Mouse (Mus musculus) forebrain, postnatal 0 days (tissue): ENCODE data around the gene C1qtnf2. TPM values are rescaled to one million over a fixed set of nuclear protein-coding genes. Genes with fewer than 3 reads are reported as not detected.
A peak's percentile ranks its signal among the peaks of the same experiment; 100 is the strongest.

ENCODE experiments used
- ATAC-seq: fragments of 200-750 bp; cut with Nextera tagmentation; 2 replicates; pipeline ENCODE4 v1.8.0; 2017; ENCODE audit warnings: mild to moderate bottlenecking, moderate library complexity
- DNase-seq: peaks from one replicate; pipeline ENCODE4 v3.0.0-alpha.2; 2015
- H3K27ac ChIP-seq: fragments of 300-500 bp; sonication (generic); 2 replicates; pipeline ENCODE4 v1.5.1; 2014; ENCODE audit warnings: low read depth, mild to moderate bottlenecking, antibody characterized with exemption, low read length, moderate library complexity, mixed read lengths
- H3K27me3 ChIP-seq: fragments of 300-500 bp; sonication (generic); 2 replicates; pipeline ENCODE4 v1.6.1; 2014; ENCODE audit warnings: mild to moderate bottlenecking, low read length, mixed read lengths; ENCODE audit not compliant: insufficient read depth
- H3K36me3 ChIP-seq: fragments of 300-500 bp; sonication (generic); 2 replicates; pipeline ENCODE4 v1.6.1; 2014; ENCODE audit warnings: mild to moderate bottlenecking, moderate library complexity; ENCODE audit not compliant: insufficient read depth
- H3K4me1 ChIP-seq: fragments of 300-500 bp; sonication (generic); 2 replicates; pipeline ENCODE4 v1.6.1; 2014; ENCODE audit warnings: antibody characterized with exemption; ENCODE audit not compliant: insufficient read depth
- H3K4me2 ChIP-seq: fragments of 300-500 bp; sonication (generic); 2 replicates; pipeline ENCODE4 v1.6.1; 2014; ENCODE audit warnings: low read depth, mild to moderate bottlenecking, moderate library complexity
- H3K4me3 ChIP-seq: fragments of 300-500 bp; sonication (generic); 2 replicates; pipeline ENCODE4 v1.5.1; 2014; ENCODE audit warnings: low read depth, low read length, mixed read lengths
- H3K9ac ChIP-seq: fragments of 300-500 bp; sonication (generic); 2 replicates; pipeline ENCODE4 v1.6.1; 2014; ENCODE audit warnings: mild to moderate bottlenecking
- H3K9me3 ChIP-seq: fragments of 300-500 bp; sonication (generic); 2 replicates; pipeline ENCODE4 v1.6.1; 2016; ENCODE audit warnings: low read length
- CTCF ChIP-seq: sonication (generic); IDR thresholded peaks from 2 replicates; pipeline ENCODE4 v1.5.1; 2016; ENCODE audit warnings: antibody characterized with exemption, control low read depth, low read depth
- WGBS: fragments of 180-500 bp; shearing (Covaris S2); extraction: QIAGEN DNeasy Blood & Tissue Kit; methylation state at CpG from one replicate; pipeline ENCODE4 v1.1.7; 2014; 5-methylcytosine and 5-hydroxymethylcytosine counted together
- polyA plus RNA-seq: library from polyadenylated mRNA; unstranded; fragments of >200 nt; fragmentation: Nextera tagmentation; extraction: Ambion mirVana; gene quantifications from 2 replicates; pipeline ENCODE4 v1.2.1, GENCODE M21; 2015
- total RNA-seq: library from RNA; depleted of rRNA; stranded (reverse); fragments of >200 nt; gene quantifications from 2 replicates; pipeline ENCODE4 v1.2.3, GENCODE M21; 2014

C1qtnf2 gene
- total and polyA plus RNA-seq, 2 experiments from 2014 or later, result 16.8 to 17.6 TPM

DNA sequence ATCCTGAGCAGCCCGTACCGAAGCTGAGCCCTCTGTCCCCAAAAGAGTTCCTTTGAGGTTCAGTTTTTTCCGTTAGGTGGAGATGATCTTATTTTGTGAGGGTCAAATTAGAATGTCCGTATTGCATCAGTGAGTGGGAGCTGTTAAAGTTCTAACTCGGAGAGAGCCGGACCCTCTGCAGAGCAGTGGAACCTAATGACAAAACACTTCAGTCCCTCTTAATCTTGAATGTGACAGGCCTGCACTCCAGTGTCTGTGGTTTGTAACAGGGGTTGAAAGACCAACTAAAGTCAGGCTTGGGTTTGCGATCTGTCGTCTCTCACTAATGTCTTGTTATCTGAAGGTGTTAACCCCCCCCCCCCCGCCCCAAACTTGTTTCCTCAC lies 40.1 kb upstream of the C1qtnf2 start:
- no peak for TF ChIP-seq CTCF
- peak overlapping the region; percentile 82 for H3K4me3 ChIP-seq
- peaks cover 6% of the 10 kb centered on the region; the same call in 1 of the 2 replicates for H3K4me1 ChIP-seq
- peak; percentile 44 for ATAC-seq
- no peaks in the 10 kb centered on the region for H3K9me3 ChIP-seq
- H3K4me2 ChIP-seq, result peak overlapping the region; percentile 63
- peaks cover 17% of the 10 kb centered on the region for H3K36me3 ChIP-seq
- WGBS, result 3% methylated on average over 9 of the region's 9 CpGs
- DNase-seq, result no peak
- H3K27ac ChIP-seq, result peak overlapping the region; percentile 73
- H3K27me3 ChIP-seq, result no peaks in the 10 kb centered on the region
- peak overlapping the region; percentile 85 for H3K9ac ChIP-seq

DNA sequence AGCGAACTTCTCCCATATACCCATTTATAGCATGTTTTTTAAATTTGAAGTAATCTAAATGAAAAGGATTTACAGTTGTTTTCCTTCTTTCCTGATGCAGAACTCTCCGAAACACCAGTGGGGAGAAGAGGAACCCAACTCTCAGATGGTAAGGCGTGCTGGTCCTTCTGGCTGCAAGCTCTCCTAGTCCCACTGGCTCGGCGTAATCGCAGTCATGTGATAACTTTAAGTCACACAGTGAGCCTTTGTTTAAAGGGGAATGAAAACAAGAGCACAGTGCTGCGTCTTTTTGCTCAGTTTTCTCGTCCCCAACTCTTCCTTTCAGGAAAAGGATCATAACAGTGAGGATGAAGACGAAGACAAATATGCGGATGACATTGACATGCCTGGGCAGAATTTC lies 33.0 kb upstream of the C1qtnf2 start:
- TF ChIP-seq CTCF, result no peak
- no peak for ATAC-seq
- 97% methylated on average over 10 of the region's 10 CpGs for WGBS

DNA sequence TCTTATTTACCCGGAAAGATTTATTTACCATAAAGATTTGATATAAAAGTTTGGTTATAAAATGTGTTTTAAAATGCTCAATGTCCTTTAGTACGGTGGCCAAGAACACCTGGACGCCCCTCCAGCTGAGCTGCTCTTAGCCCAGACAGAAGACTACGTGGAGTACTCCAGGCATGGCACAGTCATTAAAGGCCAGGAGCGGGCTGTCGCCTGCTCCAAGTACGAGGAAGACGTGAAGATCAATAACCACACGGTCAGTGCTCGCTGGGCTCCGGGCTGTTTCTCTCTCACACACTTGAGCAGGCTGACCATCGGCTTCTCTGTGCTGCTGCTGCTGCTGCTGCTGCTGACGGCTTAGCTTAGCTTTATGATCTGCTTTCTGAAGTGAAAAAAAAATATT lies 30.9 kb upstream of the C1qtnf2 start:
- DNase-seq (no peak), ATAC-seq (no peak)
- Histone ChIP-seq H3K36me3 (peaks cover 92% of the 10 kb centered on the region), H3K4me3 (no peak overlapping the region), H3K9me3 (no peaks in the 10 kb centered on the region), H3K4me2 (no peak overlapping the region), H3K9ac (no peak overlapping the region), H3K27ac (no peak overlapping the region), H3K4me1 (no peaks in the 10 kb centered on the region), H3K27me3 (no peaks in the 10 kb centered on the region)
- 94% methylated on average over 13 of the region's 13 CpGs for WGBS
- TF ChIP-seq CTCF, result no peak

More for the DNA sequence above, 33.0 kb upstream of the C1qtnf2 start:
- no peak overlapping the region for H3K27ac ChIP-seq
- no peak for DNase-seq
- H3K4me1 ChIP-seq, result no peaks in the 10 kb centered on the region
- H3K9ac ChIP-seq, result no peak overlapping the region
- peaks cover 84% of the 10 kb centered on the region for H3K36me3 ChIP-seq
- H3K4me2 ChIP-seq, result no peak overlapping the region
- H3K9me3 ChIP-seq, result no peaks in the 10 kb centered on the region
- H3K27me3 ChIP-seq, result no peaks in the 10 kb centered on the region
- H3K4me3 ChIP-seq, result no peak overlapping the region

DNA sequence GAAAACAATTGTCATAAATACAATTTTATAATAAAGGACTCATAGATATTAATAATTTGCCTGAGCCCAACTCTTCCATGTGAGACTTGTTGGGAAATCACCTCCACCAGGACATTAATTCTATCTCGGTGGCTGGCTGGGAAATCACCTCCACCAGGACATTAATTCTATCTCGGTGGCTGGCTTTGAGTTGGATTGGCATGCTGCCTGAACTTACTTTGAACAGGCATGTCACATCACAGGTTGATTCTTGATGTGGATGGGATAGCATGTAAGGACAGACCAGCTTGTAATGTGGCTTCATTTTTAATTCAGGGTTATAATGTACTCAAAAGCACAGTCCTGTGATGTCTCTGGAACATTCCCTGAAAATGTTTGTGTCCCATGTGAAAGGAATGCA lies 24.2 kb upstream of the C1qtnf2 start:
- Histone ChIP-seq H3K27ac (no peak overlapping the region), H3K4me3 (no peak overlapping the region), H3K36me3 (peaks cover 30% of the 10 kb centered on the region), H3K27me3 (no peaks in the 10 kb centered on the region), H3K4me1 (no peaks in the 10 kb centered on the region), H3K9me3 (no peaks in the 10 kb centered on the region), H3K9ac (no peak overlapping the region), H3K4me2 (no peak overlapping the region)
- DNase-seq (no peak), ATAC-seq (no peak)
- TF ChIP-seq CTCF, result no peak
- 79% methylated on average over 2 of the region's 2 CpGs for WGBS

DNA sequence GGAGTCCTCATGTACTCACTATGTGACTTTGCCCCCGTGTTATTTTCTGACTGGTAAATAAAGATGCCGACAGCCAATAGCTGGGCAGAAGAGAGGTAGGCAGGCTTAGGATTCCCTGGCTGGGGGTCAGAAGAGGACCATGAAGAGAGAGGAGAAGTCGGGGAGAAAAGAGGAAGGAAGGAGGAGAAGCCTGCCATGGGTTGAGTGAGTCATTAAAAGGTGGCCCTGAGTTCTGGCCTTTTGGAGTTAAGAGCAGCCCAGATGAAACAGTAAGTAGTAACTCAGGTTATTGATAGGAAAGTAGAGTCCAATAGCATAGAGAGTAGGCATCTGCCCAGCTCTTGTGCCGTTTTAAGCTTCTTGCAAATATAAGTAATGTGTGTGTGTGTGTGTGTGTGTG lies 22.8 kb upstream of the C1qtnf2 start:
- Histone ChIP-seq H3K4me1 (no peaks in the 10 kb centered on the region), H3K9me3 (no peaks in the 10 kb centered on the region), H3K36me3 (peaks cover 16% of the 10 kb centered on the region), H3K4me2 (no peak overlapping the region), H3K27ac (no peak overlapping the region), H3K9ac (no peak overlapping the region), H3K27me3 (no peaks in the 10 kb centered on the region), H3K4me3 (no peak overlapping the region)
- DNase-seq, result no peak
- 71% methylated on average over 4 of the region's 4 CpGs for WGBS
- no peak for ATAC-seq
- no peak for TF ChIP-seq CTCF

DNA sequence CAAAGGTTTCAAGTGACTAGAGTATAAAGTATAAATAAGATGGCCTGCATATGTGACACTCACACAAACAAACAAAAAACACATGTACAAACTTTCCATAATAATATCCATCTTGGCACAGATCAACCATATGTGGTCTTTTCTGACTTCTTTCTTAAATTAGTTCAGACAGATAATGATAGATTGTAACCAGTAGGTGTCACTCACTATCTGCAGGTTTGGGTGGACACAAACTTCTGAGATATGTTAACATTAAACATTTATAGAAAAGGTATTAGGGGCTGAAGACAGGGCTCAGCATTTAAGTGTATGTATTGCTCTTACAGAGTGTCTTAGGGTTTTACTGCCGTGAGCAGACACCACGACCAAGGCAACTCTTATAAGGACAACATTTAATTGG lies 21.8 kb upstream of the C1qtnf2 start:
- Histone ChIP-seq H3K27me3 (no peaks in the 10 kb centered on the region), H3K4me1 (no peaks in the 10 kb centered on the region), H3K4me3 (no peak overlapping the region), H3K9ac (no peak overlapping the region), H3K4me2 (no peak overlapping the region), H3K36me3 (peaks cover 8% of the 10 kb centered on the region), H3K9me3 (no peaks in the 10 kb centered on the region), H3K27ac (no peak overlapping the region)
- ATAC-seq, result no peak
- no peak for DNase-seq
- 76% methylated on average over 2 of the region's 2 CpGs for WGBS
- TF ChIP-seq CTCF, result peak; percentile 43

DNA sequence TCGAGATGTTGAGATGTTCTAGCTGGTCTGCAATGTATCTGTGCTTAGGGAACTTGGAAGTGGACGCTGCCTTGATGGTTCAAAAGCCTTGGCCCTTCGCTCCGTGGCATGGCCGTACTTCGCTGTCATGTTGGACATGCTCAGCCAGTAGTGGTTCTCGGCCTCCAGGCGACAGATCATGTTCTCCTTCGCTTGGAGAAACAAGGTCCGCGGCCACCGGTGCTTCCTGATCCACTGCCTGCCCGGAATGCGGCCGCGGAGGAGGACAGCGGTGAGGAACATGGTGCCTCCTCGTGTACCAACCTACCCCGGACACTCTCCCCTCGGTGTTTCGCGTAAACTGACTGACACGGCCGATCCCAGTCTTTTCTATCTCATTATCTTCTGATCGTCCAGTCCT lies 10.9 kb upstream of the C1qtnf2 start:
- H3K27me3 ChIP-seq, result no peaks in the 10 kb centered on the region
- H3K9ac ChIP-seq, result no peak overlapping the region
- 93% methylated on average over 25 of the region's 25 CpGs for WGBS
- no peak overlapping the region for H3K27ac ChIP-seq
- H3K4me1 ChIP-seq, result no peaks in the 10 kb centered on the region
- H3K9me3 ChIP-seq, result no peaks in the 10 kb centered on the region
- no peak for ATAC-seq
- H3K4me3 ChIP-seq, result no peak overlapping the region
- H3K4me2 ChIP-seq, result no peak overlapping the region
- TF ChIP-seq CTCF, result no peak
- H3K36me3 ChIP-seq, result no peaks in the 10 kb centered on the region
- DNase-seq, result no peak

DNA sequence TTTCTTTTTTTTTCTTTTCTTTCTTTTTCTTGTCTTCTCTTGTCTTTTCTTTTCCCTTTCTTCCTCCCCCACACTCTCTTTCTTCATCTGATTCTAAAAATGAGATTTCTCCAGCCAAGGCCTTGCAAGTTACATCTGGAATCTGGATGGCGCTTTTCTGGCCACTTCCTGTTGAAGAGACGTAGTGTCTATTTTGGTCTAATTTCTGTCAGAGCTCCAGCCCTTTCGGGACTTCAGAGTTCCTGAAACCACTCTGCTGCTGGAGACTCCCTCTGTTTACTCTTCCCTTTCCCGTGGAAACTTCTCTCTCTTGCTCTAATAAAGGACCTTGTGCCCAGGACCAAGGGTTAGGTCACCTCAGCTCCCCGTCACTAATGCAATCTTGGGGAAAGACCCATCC lies 4.0 kb upstream of the C1qtnf2 start:
- Histone ChIP-seq H3K27me3 (no peaks in the 10 kb centered on the region), H3K9ac (no peak overlapping the region), H3K4me2 (no peak overlapping the region), H3K4me3 (no peak overlapping the region), H3K9me3 (no peaks in the 10 kb centered on the region), H3K4me1 (peaks cover 6% of the 10 kb centered on the region; the same call in 1 of the 2 replicates), H3K36me3 (no peaks in the 10 kb centered on the region), H3K27ac (no peak overlapping the region; the same call in 1 of the 2 replicates)
- ATAC-seq (no peak), DNase-seq (no peak)
- no peak for TF ChIP-seq CTCF
- WGBS, result 78% methylated on average over 5 of the region's 5 CpGs
